Mouse (Mus musculus) midbrain, embryonic 14.5 days (tissue): ENCODE results near the gene Gatd1. TPM values are rescaled to one million over a fixed set of nuclear protein-coding genes. Genes with fewer than 3 reads are reported as not detected.

Source experiments
- ATAC-seq: fragments of 200-750 bp; cut with Nextera tagmentation; 2 replicates; pipeline ENCODE4 v1.8.0; 2017; ENCODE audit warnings: moderate number of reproducible peaks, moderate library complexity; ENCODE audit not compliant: low FRiP score, low TSS enrichment
- DNase-seq: peaks from one replicate; pipeline ENCODE4 v3.0.0-alpha.2; 2015
- H3K27ac ChIP-seq: fragments of 300-500 bp; sonication (generic); replicated peaks from 2 replicates; pipeline ENCODE4 v1.5.1; 2014; ENCODE audit warnings: mild to moderate bottlenecking, low read depth, low read length, moderate library complexity
- H3K27me3 ChIP-seq: fragments of 300-500 bp; sonication (generic); 2 replicates; pipeline ENCODE4 v1.6.1; 2014; ENCODE audit warnings: low read length, control low read depth, mixed read lengths; ENCODE audit not compliant: control insufficient read depth, insufficient read depth
- H3K36me3 ChIP-seq: fragments of 300-500 bp; sonication (generic); 2 replicates; pipeline ENCODE4 v1.6.1; 2014; ENCODE audit warnings: low read length, control low read depth; ENCODE audit not compliant: control insufficient read depth, insufficient read depth
- H3K4me1 ChIP-seq: fragments of 300-500 bp; sonication (generic); 2 replicates; pipeline ENCODE4 v1.6.1; 2014; ENCODE audit warnings: mild to moderate bottlenecking, antibody characterized with exemption, low read length, control low read depth; ENCODE audit not compliant: control insufficient read depth, insufficient read depth
- H3K4me2 ChIP-seq: fragments of 300-500 bp; sonication (generic); 2 replicates; pipeline ENCODE4 v1.6.1; 2014; ENCODE audit warnings: mild to moderate bottlenecking, low read length, moderate library complexity
- H3K4me3 ChIP-seq: fragments of 300-500 bp; sonication (generic); replicated peaks from 2 replicates; pipeline ENCODE4 v1.5.1; 2014; ENCODE audit warnings: low read depth, low read length
- H3K9ac ChIP-seq: fragments of 300-500 bp; sonication (generic); replicated peaks from 2 replicates; pipeline ENCODE4 v1.6.1; 2014; ENCODE audit warnings: mild to moderate bottlenecking, low read length, moderate library complexity
- H3K9me3 ChIP-seq: fragments of 300-500 bp; sonication (generic); 2 replicates; pipeline ENCODE4 v1.6.1; 2016; ENCODE audit warnings: low read length, control low read depth, mixed read lengths; ENCODE audit not compliant: control insufficient read depth
- WGBS: fragments of 180-500 bp; shearing (Covaris S2); extraction: QIAGEN DNeasy Blood & Tissue Kit; methylation state at CpG from one replicate; pipeline ENCODE4 v1.1.7; 2014; 5-methylcytosine and 5-hydroxymethylcytosine counted together
- polyA plus RNA-seq: library from polyadenylated mRNA; unstranded; fragments of >200 nt; fragmentation: Nextera tagmentation; extraction: Ambion mirVana; gene quantifications from 2 replicates; pipeline ENCODE4 v1.2.1, GENCODE M21; 2014

Gene Gatd1
- 48.3 and 49.3 TPM in 2 replicates for polyA plus RNA-seq

DNA sequence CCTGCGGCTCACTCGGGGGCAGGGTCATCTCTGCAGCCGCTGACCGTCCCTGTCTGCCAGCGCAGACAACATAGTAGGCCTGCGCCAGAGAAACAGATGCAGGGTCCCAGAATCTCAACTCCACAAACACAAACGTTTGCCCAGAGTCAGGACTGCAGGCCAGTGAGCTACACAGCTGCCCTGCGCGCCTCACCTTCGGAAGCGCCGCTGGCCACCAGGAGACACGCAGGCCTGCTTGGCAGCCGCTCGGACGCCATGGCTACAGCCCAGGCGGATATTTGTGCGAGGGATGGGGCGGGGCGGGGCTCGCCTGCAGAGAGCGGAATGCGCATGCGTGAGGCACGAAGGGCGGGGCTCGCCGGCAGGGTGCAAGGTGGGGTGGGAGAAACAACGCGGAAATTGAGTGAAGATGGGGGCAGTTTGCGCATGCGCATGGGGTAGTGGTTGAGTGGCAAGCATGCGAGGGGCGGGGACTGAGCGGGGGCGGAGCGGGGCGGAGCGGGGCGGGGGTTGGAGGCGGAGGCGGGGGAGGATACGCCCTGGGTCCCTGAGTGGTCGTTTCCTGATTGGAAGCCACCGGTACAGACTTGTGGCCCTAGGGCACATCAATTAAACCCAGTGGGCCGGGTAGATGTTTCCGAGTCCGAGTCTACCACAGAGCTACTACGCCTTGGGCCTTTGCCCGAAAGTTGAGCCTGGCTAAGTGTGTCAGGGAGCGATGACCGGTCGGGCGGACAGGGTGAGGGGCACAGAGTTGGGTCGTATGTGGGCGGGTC is at the start of gene Gatd1:
Gene Gatd1 (minus strand): TSS at position 328 of the 776 bp plus-strand sequence.
- peak; percentile 100 for DNase-seq
- peaks cover 11% of the 10 kb centered on the region; the same call in 1 of the 2 replicates for H3K36me3 ChIP-seq
- ATAC-seq, result peak; percentile 88
- peak within 1 kb of the TSS; percentile 91 for H3K4me2 ChIP-seq
- H3K27ac ChIP-seq, result peak within 1 kb of the TSS; percentile 83
- no peaks in the 10 kb centered on the region for H3K27me3 ChIP-seq
- no peaks in the 10 kb centered on the region for H3K9me3 ChIP-seq
- peaks cover 10% of the 10 kb centered on the region for H3K4me1 ChIP-seq
- WGBS, result under 1% methylated on average over 51 of the region's 56 CpGs
- peak within 1 kb of the TSS; percentile 76 for H3K9ac ChIP-seq
- peak within 1 kb of the TSS; percentile 66 for H3K4me3 ChIP-seq

DNA sequence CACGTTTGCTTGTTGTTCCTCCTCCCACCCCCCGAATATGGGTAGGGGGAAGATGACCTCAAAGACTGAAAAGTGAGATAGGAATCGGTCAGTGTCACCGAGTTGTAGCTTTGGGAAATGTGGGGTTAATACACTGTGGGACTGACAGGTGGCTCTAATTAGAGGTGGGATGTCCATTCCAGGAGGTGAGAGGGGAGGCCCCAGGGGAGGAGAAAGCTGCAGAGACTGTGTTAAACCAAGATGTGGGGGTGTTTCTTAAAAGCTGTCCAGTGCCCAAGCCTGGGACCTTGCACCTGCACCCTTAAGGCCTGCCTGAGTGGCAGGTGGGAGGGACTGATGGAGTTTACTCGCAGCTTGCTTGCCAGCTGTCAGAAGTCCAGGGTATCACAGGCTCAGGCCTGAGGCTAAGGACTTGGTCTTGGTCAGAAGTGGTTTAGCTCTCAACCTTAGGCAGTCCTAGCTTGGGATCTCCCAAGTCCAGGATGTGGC is 48.4 kb upstream of the Gatd1 start:
- Histone ChIP-seq H3K36me3 (peaks cover 13% of the 10 kb centered on the region), H3K27me3 (peaks cover 73% of the 10 kb centered on the region), H3K4me3 (peak overlapping the region; percentile 31; the same call in 1 of the 2 replicates), H3K9ac (no peak overlapping the region; the same call in 1 of the 2 replicates), H3K4me2 (peak overlapping the region; percentile 56), H3K4me1 (peaks cover 6% of the 10 kb centered on the region; the same call in 1 of the 2 replicates), H3K9me3 (no peaks in the 10 kb centered on the region), H3K27ac (no peak overlapping the region)
- DNase-seq (no peak), ATAC-seq (no peak)
- WGBS, result 24% methylated on average over 5 of the region's 5 CpGs

- Histone ChIP-seq H3K27me3 (peaks cover 67% of the 10 kb centered on the region), H3K9ac (peak overlapping the region; percentile 47; the same call in 1 of the 2 replicates), H3K4me3 (peak overlapping the region; percentile 31), H3K4me1 (no peaks in the 10 kb centered on the region), H3K9me3 (no peaks in the 10 kb centered on the region), H3K36me3 (peaks cover 13% of the 10 kb centered on the region), H3K27ac (0 out of 2 replicates have a peak overlapping the region, but pooled peaks have one; percentile 13), H3K4me2 (peak overlapping the region; percentile 56)
- WGBS, result 3% methylated on average over 59 of the region's 59 CpGs
- no peak for DNase-seq
- no peak for ATAC-seq
Observed at GRCm38 (mm10) chr7:141461521-141462332, 47.8 kb upstream of the Gatd1 start.

GRCm38 (mm10) chr7:141460391-141461113 is 46.6 kb upstream of the Gatd1 start, which contains the start of gene Cracr2b:
Cracr2b (plus strand) TSS chr7:141461094.
- no peak for ATAC-seq

GRCm38 (mm10) chr7:141460001-141460390 is 46.1 kb upstream of the Gatd1 start:
- peaks cover 50% of the 10 kb centered on the region for H3K27me3 ChIP-seq
- DNase-seq, result no peak
- H3K27ac ChIP-seq, result no peak overlapping the region
- no peak for ATAC-seq
- no peak overlapping the region for H3K9ac ChIP-seq
- H3K36me3 ChIP-seq, result peaks cover 13% of the 10 kb centered on the region
- 81% methylated on average over 5 of the region's 5 CpGs for WGBS
- no peak overlapping the region for H3K4me2 ChIP-seq
- no peak overlapping the region for H3K4me3 ChIP-seq
- H3K9me3 ChIP-seq, result no peaks in the 10 kb centered on the region
- H3K4me1 ChIP-seq, result peaks cover 11% of the 10 kb centered on the region; the same call in 1 of the 2 replicates

More at GRCm38 (mm10) chr7:141460391-141461113, 46.6 kb upstream of the Gatd1 start, which contains the start of gene Cracr2b:
- no peaks in the 10 kb centered on the region for H3K9me3 ChIP-seq
- H3K4me2 ChIP-seq, result peak within 1 kb of the TSS; percentile 56
- WGBS, result 74% methylated on average over 15 of the region's 15 CpGs
- H3K4me3 ChIP-seq, result peak within 1 kb of the TSS; percentile 31
- peak within 1 kb of the TSS; percentile 47; the same call in 1 of the 2 replicates for H3K9ac ChIP-seq
- 0 out of 2 replicates have a peak within 1 kb of the TSS, but pooled peaks have one; percentile 13 for H3K27ac ChIP-seq
- peaks cover 56% of the 10 kb centered on the region for H3K27me3 ChIP-seq
- peaks cover 13% of the 10 kb centered on the region for H3K36me3 ChIP-seq
- peaks cover 11% of the 10 kb centered on the region; the same call in 1 of the 2 replicates for H3K4me1 ChIP-seq
- DNase-seq, result no peak

- H3K4me3 ChIP-seq, result no peak overlapping the region
- peaks cover 44% of the 10 kb centered on the region for H3K27me3 ChIP-seq
- H3K27ac ChIP-seq, result no peak overlapping the region
- no peak overlapping the region for H3K4me2 ChIP-seq
- WGBS, result 90% methylated on average over 17 of the region's 17 CpGs
- H3K36me3 ChIP-seq, result peaks cover 13% of the 10 kb centered on the region
- DNase-seq, result no peak
- ATAC-seq, result no peak
- H3K9ac ChIP-seq, result no peak overlapping the region
- H3K4me1 ChIP-seq, result peaks cover 11% of the 10 kb centered on the region; the same call in 1 of the 2 replicates
- no peaks in the 10 kb centered on the region for H3K9me3 ChIP-seq
Observed at GRCm38 (mm10) chr7:141459301-141459711, 45.4 kb upstream of the Gatd1 start.

DNA sequence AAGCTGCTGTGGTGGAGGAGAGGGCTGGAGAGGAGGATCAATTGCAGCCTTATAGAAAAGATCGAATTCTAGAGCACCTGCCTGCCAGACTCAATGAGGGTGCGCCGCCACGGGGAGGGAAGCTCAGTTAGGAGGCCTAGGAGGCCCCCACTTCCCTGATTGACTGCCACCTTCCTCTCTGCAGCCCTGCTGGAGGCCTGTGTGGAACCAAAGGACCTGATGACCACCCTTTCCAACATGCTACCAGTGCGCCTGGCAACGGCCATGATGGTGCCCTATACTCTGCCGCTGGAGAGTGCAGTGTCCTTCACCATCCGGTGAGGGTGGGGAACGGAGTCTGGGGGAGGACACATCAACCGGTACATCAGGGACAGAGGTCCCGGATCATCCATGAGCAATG is 44.7 kb upstream of the Gatd1 start:
- Histone ChIP-seq H3K36me3 (peaks cover 13% of the 10 kb centered on the region), H3K27ac (no peak overlapping the region), H3K9ac (no peak overlapping the region), H3K27me3 (peaks cover 37% of the 10 kb centered on the region), H3K4me3 (no peak overlapping the region), H3K4me2 (no peak overlapping the region), H3K9me3 (no peaks in the 10 kb centered on the region), H3K4me1 (peaks cover 11% of the 10 kb centered on the region; the same call in 1 of the 2 replicates)
- ATAC-seq (no peak), DNase-seq (no peak)
- WGBS, result 94% methylated on average over 11 of the region's 11 CpGs
